Mouse (Mus musculus) cerebellum, postnatal 10 days (tissue): ENCODE measurements at regions not wholly inside any gene's neighbourhood (a gene's known extent, or its start where the extent isn't known, plus 50 kb on each side); places are given as distances from the start of the nearest gene placed in this dataset.
A peak's percentile ranks its signal among the peaks of the same experiment; 100 is the strongest.
"Not testable (repeated sequence)": the region's sequence is repeated elsewhere in the genome, so short reads cannot be mapped to it uniquely, and the experiment has no call there.

Experiments used
- DNase-seq, 2 experiments: peaks; one replicate each; pipeline ENCODE4 v3.0.0; 2021; ENCODE audit warnings: mixed read lengths in 2 of 2

- DNase-seq, result peak; percentile 69 to 82
Measured at GRCm38 (mm10) chr12:15555471-15555870, 261.3 kb downstream of the Trib2 start.

DNA sequence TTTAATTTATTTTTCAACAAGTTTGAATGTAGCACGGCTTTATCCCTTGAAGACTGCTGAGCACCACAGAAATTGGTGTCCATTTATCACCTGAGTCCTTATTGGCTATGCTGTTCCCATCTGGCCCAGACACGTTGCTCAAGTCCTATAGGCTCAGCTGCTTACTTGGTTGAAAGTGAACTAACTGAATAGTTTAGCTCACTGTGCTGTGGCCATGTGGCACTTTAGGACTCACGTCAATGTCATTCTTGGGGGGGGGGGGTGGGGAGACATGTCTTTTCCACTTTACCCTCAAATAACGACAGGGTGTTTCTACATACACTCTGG lies 263.1 kb downstream of the Trib2 start:
- DNase-seq, result no peak

DNA sequence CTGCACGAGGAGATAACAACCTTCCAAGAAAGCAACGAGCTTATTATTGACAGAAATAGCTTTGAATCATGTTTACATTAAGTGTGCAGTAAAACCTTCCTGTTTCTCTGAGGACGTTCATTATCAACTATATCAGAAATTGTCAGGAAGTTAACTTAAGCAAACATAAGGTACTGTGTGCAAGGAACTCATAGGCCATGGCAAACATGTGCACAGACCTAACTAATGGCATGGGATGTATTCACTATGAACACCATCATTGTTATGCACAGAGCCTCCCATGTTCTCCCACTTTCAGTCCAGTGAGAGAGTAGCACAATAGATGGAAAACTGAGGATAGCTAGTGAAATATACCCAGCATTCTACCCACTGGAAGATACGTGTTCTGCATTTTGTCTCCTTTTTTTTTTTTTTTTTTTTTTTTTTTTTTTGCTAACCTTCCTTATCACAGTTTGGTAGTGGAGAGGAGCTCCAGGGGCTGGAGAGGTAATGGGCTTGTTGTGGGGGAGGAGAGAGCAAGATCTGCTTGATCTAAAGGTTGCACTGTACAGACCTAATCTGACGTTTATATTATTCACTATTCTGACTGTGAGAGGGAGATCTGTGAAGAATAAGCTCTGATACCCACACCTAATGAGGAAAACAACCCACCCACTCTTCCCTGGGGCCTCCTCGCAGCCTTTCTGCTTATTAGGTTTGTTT lies 263.6 kb downstream of the Trib2 start:
- no peak for DNase-seq

DNA sequence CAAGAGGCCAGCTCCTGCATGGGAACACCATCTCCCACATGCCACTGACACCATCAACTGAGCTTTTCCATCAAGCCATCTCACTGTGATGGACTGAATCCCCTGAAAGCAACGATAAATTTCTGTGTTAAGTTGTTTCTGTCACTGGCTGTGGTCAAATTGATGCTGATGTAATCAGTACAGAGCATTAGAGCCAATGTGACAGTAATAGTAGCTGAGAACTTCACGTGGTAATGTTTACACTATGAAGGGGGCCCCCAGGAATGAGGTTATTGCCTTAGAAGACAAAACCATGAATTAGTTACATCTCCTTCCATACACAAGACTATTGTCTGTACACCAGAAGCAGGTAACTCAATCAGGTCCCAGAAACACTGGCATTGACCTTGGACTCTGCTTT lies 264.5 kb downstream of the Trib2 start:
- no peak for DNase-seq

GRCm38 (mm10) chr12:15551281-15551900 lies 265.3 kb downstream of the Trib2 start:
- no peak for DNase-seq

DNA sequence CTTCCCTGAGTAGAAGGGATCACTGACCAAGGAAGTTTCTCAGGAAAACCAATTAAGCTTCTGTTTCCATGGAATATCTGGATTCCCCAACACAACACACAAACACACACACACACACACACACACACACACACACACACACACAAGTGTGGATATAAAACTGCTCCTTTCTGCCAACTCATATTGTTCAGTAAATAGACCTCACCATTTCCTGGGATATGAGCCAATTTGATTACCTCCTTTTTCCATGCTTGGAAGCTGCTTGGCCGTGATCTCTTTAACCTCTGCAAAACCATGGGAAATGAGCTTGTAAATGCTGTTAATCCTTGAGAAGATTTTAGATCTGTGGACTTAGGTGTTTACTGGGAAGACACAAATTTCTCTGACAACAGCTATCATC lies 272.4 kb downstream of the Trib2 start:
- peak; percentile 15 to 18 for DNase-seq

DNA sequence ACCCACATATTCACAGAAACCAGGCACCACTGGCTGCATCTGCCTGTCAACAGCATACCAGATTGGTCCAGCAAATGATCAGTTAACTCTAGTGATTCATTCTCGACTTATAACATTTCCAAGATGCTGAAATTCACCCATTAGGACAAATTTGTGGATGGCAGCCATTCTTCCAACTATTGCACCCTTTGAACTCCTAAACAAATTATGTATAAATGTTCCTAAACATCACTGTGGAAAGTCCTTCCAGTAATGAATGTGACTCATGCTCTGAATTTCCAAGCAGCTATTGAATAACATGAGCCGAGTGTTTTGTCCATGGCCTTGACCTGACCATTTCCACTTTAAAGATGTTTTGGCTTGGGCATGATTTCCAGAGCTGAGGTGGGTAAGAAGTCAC lies 274.2 kb downstream of the Trib2 start:
- no peak for DNase-seq

DNA sequence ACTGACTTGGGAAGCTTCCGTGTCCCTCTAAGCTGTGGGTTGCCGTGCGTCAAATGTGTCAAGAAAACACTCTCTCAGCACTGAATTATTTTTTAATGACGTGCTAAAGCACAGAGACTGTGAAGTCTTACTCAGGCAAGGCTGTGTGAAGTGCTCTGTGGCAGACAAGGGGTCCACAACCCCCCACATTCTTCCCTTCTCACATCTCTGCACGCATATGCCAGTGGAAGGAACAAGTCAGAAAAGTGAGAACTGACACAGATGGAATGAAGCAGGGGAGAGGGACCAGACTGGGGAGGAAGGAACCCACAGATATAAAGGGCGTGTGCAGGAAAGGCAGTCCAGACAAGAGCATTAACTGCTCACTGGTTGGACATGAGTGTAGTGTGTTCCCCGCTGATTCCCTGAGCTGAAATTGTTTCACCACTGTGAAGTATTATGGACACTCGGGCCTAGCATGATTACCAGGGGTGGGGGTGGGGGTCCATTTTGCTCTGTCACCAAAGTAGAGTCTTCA lies 279.8 kb downstream of the Trib2 start:
- no peak for DNase-seq

GRCm38 (mm10) chr12:15536247-15536646 lies 280.5 kb downstream of the Trib2 start:
- DNase-seq, result no peak

GRCm38 (mm10) chr12:15535822-15536221 lies 280.9 kb downstream of the Trib2 start:
- peak; percentile 92 to 93 for DNase-seq

GRCm38 (mm10) chr12:15520783-15521407 lies 295.8 kb downstream of the Trib2 start:
- no peak for DNase-seq

DNA sequence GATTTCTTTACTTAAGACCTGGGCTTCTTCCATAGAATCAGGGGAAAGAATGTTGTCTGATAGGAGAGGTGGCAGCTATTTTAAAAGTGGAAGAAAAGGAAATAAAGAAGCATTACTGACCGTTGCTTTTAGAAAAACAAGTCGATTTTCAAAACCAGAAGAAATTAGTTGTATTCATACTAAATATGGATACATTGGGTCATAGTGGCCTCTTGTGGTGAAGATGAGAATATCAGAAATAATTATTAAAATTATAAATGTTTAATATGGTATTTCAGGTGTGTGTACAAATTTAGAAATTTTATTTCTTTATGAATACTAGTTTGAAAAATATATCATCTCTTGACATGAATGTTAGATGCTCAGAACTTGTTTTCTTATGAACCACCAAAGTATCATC lies 304.7 kb downstream of the Trib2 start:
- peak in 1 of 2 experiments; percentile 17 for DNase-seq

DNA sequence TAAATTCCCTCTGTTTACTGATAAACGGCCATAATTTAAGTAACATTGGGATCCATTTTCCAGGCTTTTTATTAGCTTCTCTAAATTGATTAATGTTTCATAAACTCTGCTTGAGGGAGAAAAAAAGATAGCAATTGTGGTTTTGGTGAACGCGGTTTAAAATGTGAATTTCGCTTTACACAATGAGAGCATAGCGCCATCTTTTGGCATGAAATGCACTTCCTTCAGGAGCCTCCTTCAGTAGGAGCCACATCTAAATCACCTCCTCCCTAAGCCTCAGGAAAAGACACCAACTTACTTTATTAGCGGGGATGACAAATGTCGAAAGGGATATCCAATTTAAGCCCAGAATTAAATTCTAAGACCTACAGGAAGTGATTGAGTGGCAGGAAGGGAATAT lies 309.1 kb downstream of the Trib2 start:
- DNase-seq, result peak; percentile 55 to 67

- no peak for DNase-seq
Measured at GRCm38 (mm10) chr12:15493640-15494039, 323.1 kb downstream of the Trib2 start.

DNA sequence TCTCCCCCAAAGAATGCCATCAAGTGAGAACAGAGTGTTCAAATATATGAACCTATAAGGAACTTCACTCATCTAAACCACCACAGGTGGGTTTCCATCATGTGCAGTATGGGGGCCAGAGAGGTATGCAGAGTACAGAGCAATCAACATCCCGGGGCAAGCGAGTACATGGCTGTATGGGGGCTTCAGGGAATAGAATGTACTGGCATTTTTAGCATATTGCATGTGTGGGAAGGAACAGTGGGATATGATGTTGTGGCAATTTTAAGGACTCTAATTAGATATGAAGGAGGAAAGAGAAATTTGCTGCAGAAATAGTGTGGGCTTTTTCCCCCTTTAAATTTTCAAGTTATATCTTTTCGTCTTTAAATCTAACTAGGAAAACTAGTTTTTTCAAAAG lies 344.0 kb downstream of the Trib2 start:
- DNase-seq, result no peak

DNA sequence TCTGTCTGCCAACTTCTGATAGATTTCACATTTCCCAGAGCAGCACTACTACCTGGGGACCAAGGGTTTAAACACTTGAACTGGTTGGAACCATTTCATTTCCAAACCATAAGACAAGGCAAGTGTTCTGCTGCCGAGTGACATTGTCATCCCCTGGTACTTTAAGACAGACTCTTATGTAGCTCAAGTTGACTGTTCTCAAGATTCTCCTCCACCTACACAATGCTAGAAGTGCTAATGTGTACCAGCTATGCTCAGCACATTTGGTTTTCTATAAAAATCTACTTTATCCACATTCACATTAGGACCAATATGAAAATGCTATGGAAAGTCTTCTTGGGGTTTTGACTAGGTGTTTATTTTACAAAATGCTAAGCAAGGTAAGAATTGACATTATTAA lies 357.3 kb downstream of the Trib2 start:
- DNase-seq, result no peak

DNA sequence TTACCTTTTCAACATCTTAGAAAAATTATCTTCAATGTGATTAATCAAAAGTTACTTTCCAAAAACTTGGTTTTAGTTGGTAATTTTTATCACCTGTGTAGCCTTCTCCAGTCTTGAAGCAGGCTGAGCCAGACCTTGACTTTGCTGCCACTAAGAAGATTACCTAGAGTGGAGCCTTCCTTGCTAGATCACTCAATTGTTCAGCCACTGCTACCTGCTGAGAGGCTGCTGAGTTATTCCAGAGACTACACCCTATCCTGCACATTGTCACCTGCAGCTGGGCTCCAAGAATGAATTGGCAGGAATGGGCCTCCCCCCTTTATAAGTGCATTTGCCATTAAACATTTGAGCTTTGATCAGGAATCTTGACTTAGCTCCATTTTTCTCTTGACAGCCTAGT lies 360.4 kb downstream of the Trib2 start:
- not testable (repeated sequence) for DNase-seq

DNA sequence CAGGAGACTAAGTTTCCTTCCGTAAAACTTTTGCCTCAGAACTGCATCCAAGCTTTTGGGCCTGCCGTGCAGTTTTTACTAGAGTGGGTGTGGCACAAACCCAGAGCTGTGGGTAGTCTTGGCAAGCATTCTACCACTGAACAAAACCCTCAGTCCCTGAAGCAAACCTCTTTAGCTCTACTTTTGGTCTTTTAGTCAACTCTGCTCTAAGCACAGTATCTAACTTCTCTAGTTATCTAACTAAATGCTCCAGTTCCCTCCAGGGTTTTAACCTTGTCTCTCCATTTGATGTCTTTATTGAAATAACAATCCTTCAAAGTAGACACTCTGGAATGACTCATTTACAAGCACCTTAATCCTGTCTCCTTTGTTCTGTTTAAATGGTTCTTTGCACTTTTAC lies 361.0 kb downstream of the Trib2 start:
- no peak for DNase-seq

DNA sequence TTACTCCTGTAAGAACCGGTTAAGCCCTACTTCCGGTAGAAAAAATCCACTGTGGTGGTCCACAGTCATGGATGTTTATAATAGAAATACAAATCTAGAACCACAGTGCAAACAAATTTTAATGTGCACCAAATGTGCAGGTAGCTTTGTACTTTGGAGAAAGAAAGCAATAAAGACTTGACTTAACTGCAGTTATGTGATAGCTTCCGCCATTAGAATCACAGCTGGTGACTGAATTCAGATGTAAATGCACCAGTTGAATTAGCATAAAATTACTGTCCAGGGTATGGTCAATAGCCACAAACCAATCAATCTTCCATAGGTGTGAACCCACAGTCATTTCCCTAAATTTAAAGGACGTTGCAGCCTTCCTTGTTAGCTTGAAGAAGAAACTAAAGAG lies 367.2 kb downstream of the Trib2 start:
- no peak for DNase-seq

DNA sequence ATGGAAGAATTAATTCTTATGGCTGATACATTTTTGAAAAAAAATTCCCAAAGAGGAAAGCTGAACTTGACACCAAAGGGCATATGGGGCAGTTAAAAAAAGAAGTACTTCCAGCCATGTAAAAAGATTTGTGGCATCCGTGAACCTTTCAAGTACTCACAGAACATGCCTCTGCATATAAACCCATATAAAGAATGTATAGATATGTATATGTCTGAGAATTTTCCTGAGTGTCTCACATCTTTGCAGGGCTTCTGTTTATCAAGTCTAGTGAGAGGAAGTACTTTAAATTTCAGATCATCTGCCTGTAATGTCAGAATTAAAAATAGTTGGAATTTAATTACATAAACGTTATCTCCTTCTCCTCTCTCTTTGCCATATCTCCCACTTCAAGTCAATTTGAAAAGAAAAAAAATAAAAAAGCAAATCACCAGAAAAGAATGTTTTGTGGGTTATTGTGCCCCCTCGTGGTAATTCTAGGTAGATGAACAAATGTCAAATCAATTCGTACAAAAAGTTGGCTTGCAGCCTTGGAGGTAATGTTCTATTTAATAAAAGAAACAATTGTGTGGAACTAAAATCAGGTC lies 400.4 kb downstream of the Trib2 start:
- DNase-seq, result peak; percentile 57 to 76

- no peak for DNase-seq
Measured at GRCm38 (mm10) chr12:15410419-15410818, 406.3 kb downstream of the Trib2 start.

DNA sequence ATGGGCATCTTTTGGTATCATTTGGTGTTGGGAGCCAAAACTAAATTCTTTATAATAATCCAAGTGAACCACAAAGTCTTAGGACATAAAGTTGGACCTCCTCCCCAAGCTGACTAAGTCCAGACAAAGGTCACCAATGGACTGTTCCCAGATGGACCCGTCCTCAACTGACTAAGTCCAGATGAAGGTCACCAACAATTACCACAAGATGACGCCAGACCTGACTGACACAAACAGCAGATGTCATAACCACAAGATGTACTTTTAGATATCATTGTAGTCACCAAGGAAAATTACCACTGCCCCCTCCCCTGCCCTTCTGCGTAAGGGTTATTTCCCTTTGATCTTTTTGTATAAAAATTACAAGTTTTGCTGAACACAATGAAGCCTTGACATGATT lies 409.1 kb downstream of the Trib2 start:
- not testable (repeated sequence) for DNase-seq

DNA sequence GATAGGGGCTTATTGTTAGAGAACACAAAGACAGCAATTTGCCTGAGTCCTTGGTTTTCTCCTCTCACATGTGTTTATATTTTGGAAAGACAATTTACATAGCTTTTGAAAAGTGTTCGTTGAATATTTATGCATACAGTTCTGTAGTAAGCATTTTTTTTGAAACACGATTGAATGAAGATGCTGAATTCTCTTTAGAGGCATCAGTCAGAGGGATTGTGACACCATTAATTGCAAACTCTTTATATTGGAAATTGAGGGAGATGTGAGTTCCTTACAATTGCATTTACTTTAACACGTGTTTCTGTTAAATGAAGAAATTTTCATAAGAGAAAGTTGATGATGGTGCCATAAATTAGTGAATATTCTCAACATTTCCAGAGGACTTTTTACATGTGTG lies 424.1 kb downstream of the Trib2 start:
- DNase-seq, result no peak

GRCm38 (mm10) chr12:15388574-15388973 lies 428.1 kb downstream of the Trib2 start:
- no peak for DNase-seq
